In genomic region chr14:40561886-40562285, GRCm38 (mm10) we compare ENCODE assay signal across 16 mouse cellular contexts.
DNase-seq lines count a peak whose midpoint lies in the region.
"Had no signal": no experiment of that assay in that cellular context is flagged by ENCODE, and none has a peak within 500 bp of the region (broad histone marks: within the 10 kb centered on the region; RNA-seq: fewer than 3 reads in every experiment).

No protein-coding gene starts in this region.

- DNase-seq in cerebellum, adult 9-10 months = peak; percentile 6
- DNase-seq in cerebellum, adult 11-12 months = no peak
- peak; percentile 28 to 57 for DNase-seq in cerebellum, postnatal 14 days
- no peak for DNase-seq in cerebellum, postnatal 4 days (ENCODE audit: low spot score in 2 of 2)
- peak; percentile 12 for DNase-seq in left cerebral cortex, postnatal 4 days
- no peak for DNase-seq in left cerebral cortex, adult 11 months (ENCODE audit: low spot score)
- peak; percentile 4 to 8 for DNase-seq in cerebellum, postnatal 36 days
- DNase-seq: adrenal gland, postnatal 10 days; adrenal gland, postnatal 36 days; B cell, adult 2 months; forebrain, postnatal 0 days; gastrocnemius, adult 2 months; gastrocnemius, postnatal 14 days; heart, adult 11 months; kidney, adult 18-20 months; kidney, adult 9 months had no signal

- intact Hi-C loops in left cerebral cortex, postnatal 4 days (cut with DNase I) = no loop called here

Comparison
In these comparisons a context has a peak if more than half of its experiments do, and no peak if none do; other contexts are left out.
1. DNase-seq: peak in cerebellum, adult 9-10 months (single experiment), cerebellum, postnatal 14 days (2 of 2), left cerebral cortex, postnatal 4 days (single experiment) and cerebellum, postnatal 36 days (2 of 2); none in cerebellum, adult 11-12 months (single experiment), cerebellum, postnatal 4 days (0 of 2) and left cerebral cortex, adult 11 months (single experiment).